Mouse (Mus musculus): ENCODE measurements around the gene Pak3. TPM values are rescaled to one million over a fixed set of nuclear protein-coding genes. Genes with fewer than 3 reads are reported as not detected.

Gene Pak3
- polyA plus RNA-seq, 1 experiment from 2014 or later, result 146 TPM

- 48% methylated on average over 2 of the region's 2 CpGs for whole genome bisulfite sequencing
- H3K4me2 ChIP-seq (ENCODE audit: low read length), result no peak overlapping the region
- no peak for DNase-seq (ENCODE audit: low spot score)
- H3K4me3 ChIP-seq (ENCODE audit: low read depth, low read length), result no peak overlapping the region
- H3K9me3 ChIP-seq (replicated peaks; ENCODE audit: control insufficient read depth, low read length), result no peaks in the 10 kb centered on the region
- ATAC-seq, result no peak
- peaks cover 2% of the 10 kb centered on the region; the same call in 1 of the 2 replicates for H3K4me1 ChIP-seq (ENCODE audit: control insufficient read depth, insufficient read depth, low read length)
- H3K27ac ChIP-seq (ENCODE audit: low read depth, low read length), result no peak overlapping the region
- H3K9ac ChIP-seq (ENCODE audit: low read length), result no peak overlapping the region
- H3K36me3 ChIP-seq (ENCODE audit: control insufficient read depth, insufficient read depth, low read length), result no peaks in the 10 kb centered on the region
- no peaks in the 10 kb centered on the region for H3K27me3 ChIP-seq (replicated peaks; ENCODE audit: control insufficient read depth, insufficient read depth, low read length)
Observed at GRCm38 (mm10) chrX:143643936-143644335, 125.5 kb downstream of the Pak3 start.

DNA sequence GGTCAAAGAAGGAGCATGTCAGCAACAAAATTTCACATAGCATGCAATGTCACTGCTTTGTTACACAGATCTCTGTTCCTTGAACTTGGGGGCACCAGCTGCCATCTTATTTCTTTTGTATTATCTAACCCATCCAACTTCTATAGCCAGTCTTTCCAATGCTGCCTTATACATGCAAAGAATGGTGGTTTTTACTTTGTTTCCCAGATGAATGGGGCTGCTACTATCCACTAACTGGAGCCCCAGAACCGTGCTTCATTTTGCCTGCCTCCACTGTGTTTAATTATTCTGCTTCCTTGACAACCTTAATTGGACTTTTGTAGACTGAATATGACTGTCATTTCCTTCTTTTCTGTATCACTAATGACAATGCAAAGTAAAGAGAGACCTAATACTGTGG is 126.4 kb downstream of the Pak3 start:
- no peaks in the 10 kb centered on the region for H3K9me3 ChIP-seq (replicated peaks; ENCODE audit: control insufficient read depth, low read length)
- DNase-seq (ENCODE audit: low spot score), result no peak
- 20% methylated on average over 1 of the region's 1 CpGs for WGBS
- H3K4me2 ChIP-seq (ENCODE audit: low read length), result no peak overlapping the region
- H3K4me1 ChIP-seq (ENCODE audit: control insufficient read depth, insufficient read depth, low read length), result peaks cover 2% of the 10 kb centered on the region; the same call in 1 of the 2 replicates
- no peak overlapping the region for H3K4me3 ChIP-seq (ENCODE audit: low read depth, low read length)
- no peak overlapping the region for H3K27ac ChIP-seq (ENCODE audit: low read depth, low read length)
- no peak overlapping the region for H3K9ac ChIP-seq (ENCODE audit: low read length)
- peak; percentile 63 for ATAC-seq
- no peaks in the 10 kb centered on the region for H3K36me3 ChIP-seq (ENCODE audit: control insufficient read depth, insufficient read depth, low read length)
- H3K27me3 ChIP-seq (replicated peaks; ENCODE audit: control insufficient read depth, insufficient read depth, low read length), result no peaks in the 10 kb centered on the region

DNA sequence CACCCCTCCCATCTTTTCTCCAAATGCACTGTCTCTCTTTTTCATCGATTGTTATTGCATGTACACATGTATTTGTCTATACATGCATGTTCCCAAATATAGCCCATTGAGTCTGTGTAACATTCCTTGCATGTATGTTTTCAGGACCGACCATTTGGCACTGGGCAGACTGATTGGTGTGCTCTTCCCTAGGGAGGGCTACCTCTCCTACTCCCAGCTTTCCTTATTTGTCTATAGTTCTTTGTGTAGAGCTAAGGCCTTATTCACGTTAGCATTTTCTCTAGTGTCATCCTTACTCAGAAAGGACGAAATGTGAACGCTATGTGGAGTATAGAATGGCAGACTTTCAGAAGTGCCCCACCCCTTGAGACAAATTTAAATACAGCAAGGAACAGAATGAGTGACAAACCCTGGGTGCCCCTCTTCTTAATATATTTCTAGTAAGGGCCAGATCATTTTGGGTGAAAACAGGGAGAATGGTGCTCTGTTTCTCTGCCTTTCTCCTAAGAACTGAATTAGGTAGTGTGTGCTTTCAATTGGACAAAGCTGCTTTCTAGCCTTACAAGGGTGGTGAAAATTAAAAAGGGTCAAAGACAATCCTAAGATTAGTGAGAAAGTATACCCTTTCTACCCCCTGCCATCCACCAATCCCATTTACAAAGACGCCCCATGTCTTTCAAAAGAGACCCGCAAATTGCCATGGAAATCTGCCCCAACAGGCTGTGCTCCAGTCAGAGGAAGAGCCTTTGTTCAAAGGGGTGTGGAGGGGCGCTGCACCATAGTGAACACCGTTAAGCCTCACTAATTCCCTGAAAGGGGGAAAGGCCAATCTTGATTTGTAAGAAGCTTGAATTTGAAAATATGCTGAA is 136.2 kb downstream of the Pak3 start:
- H3K27ac ChIP-seq (ENCODE audit: low read depth, low read length), result peak overlapping the region; percentile 75
- H3K27me3 ChIP-seq (replicated peaks; ENCODE audit: control insufficient read depth, insufficient read depth, low read length), result no peaks in the 10 kb centered on the region; the same call in 1 of the 2 replicates
- no peak overlapping the region for H3K4me3 ChIP-seq (ENCODE audit: low read depth, low read length)
- no peaks in the 10 kb centered on the region for H3K4me1 ChIP-seq (ENCODE audit: control insufficient read depth, insufficient read depth, low read length)
- WGBS, result 25% methylated on average over 9 of the region's 9 CpGs
- H3K9me3 ChIP-seq (replicated peaks; ENCODE audit: control insufficient read depth, low read length), result no peaks in the 10 kb centered on the region
- H3K9ac ChIP-seq (ENCODE audit: low read length), result no peak overlapping the region
- peak; percentile 92 for ATAC-seq
- no peaks in the 10 kb centered on the region for H3K36me3 ChIP-seq (ENCODE audit: control insufficient read depth, insufficient read depth, low read length)
- peak; percentile 80 for DNase-seq (ENCODE audit: low spot score)
- H3K4me2 ChIP-seq (ENCODE audit: low read length), result no peak overlapping the region

GRCm38 (mm10) chrX:143655177-143655492 is 136.7 kb downstream of the Pak3 start:
- no peaks in the 10 kb centered on the region for H3K4me1 ChIP-seq (ENCODE audit: control insufficient read depth, insufficient read depth, low read length)
- 25% methylated on average over 3 of the region's 3 CpGs for WGBS
- H3K27ac ChIP-seq (ENCODE audit: low read depth, low read length), result peak overlapping the region; percentile 75
- peak; percentile 87 for ATAC-seq
- H3K27me3 ChIP-seq (replicated peaks; ENCODE audit: control insufficient read depth, insufficient read depth, low read length), result no peaks in the 10 kb centered on the region; the same call in 1 of the 2 replicates
- H3K4me3 ChIP-seq (ENCODE audit: low read depth, low read length), result no peak overlapping the region
- no peaks in the 10 kb centered on the region for H3K9me3 ChIP-seq (replicated peaks; ENCODE audit: control insufficient read depth, low read length)
- no peak overlapping the region for H3K4me2 ChIP-seq (ENCODE audit: low read length)
- no peaks in the 10 kb centered on the region for H3K36me3 ChIP-seq (ENCODE audit: control insufficient read depth, insufficient read depth, low read length)
- no peak overlapping the region for H3K9ac ChIP-seq (ENCODE audit: low read length)
- DNase-seq (ENCODE audit: low spot score), result no peak

DNA sequence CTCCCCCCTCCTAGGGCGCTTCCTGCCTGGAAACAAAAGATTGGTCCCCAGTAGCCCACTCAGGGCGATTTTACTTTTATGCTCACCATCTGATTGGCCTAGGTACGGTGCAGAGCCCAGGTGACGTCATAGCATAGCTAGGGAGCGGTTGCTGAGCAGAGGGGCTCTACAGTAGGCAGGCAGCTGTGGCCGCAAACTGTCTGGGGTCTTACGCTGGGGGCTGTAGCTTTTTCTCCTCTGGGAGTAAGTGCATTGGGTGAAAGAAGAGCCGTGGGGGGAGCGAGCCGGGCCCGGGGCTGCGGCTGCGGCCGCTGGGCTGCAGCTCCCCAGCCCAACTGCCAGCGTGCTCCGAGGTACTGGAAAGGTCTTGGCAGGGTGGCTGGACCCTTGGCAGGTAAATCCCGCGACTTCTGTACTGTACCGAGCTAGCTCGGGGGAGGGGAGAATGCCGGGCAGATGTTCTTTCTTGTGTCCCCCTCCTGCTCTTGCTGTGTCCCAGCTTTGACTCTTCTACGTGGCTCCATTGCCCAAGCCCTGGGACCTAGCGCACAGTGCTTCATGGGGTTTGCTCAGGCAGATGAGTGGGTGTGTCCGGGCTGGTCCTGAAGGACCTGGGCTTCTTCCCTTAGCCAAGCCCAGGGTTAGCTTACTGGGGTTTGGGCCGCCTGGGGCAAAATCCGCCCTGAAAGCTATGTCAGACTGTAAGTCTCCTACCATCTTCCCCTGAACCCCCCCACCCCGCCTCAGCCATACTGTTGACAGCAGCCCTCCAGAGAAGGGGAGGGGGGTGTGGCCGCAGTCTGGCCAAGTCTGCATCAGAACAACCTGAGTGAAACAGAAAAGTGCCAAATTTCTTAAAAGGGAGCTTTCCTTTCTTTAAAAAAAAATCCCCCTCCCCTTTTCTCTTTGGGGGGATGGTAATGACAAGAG is 146.1 kb downstream of the Pak3 start:
- Histone ChIP-seq H3K4me1 (ENCODE audit: control insufficient read depth, insufficient read depth, low read length) (no peaks in the 10 kb centered on the region), H3K36me3 (ENCODE audit: control insufficient read depth, insufficient read depth, low read length) (no peaks in the 10 kb centered on the region), H3K27ac (ENCODE audit: low read depth, low read length) (peak overlapping the region; percentile 63), H3K4me2 (ENCODE audit: low read length) (peak overlapping the region; percentile 53), H3K4me3 (ENCODE audit: low read depth, low read length) (peak overlapping the region; percentile 51), H3K9ac (ENCODE audit: low read length) (peak overlapping the region; percentile 74), H3K9me3 (replicated peaks; ENCODE audit: control insufficient read depth, low read length) (no peaks in the 10 kb centered on the region), H3K27me3 (replicated peaks; ENCODE audit: control insufficient read depth, insufficient read depth, low read length) (no peaks in the 10 kb centered on the region)
- ATAC-seq, result peak; percentile 99
- 27% methylated on average over 28 of the region's 28 CpGs for WGBS
- peak; percentile 92 for DNase-seq (ENCODE audit: low spot score)

DNA sequence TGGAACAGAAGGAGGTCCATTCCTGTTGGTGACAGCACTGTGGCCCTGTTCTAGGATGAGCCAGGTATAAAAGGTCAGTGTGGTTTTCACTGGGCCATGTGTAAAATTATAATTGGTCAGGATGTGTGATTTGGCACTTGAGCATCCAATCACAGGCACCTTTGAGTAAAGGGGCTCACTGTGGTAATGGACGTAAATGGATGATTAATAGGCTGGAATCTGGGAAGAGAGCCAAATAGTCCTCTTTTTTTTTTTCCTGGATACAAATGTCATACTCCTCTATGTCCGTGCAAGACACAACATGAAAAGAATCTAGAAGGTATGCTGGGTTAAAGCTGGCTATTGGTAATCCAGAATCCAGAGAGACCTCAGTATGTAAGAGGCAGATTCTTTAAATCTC is 147.4 kb downstream of the Pak3 start:
- DNase-seq (ENCODE audit: low spot score) (peak; percentile 30), ATAC-seq (no peak)
- H3K9ac ChIP-seq (ENCODE audit: low read length), result 0 out of 2 replicates have a peak overlapping the region, but pooled peaks have one; percentile 74
- H3K9me3 ChIP-seq (replicated peaks; ENCODE audit: control insufficient read depth, low read length), result no peaks in the 10 kb centered on the region
- WGBS, result 21% methylated on average over 2 of the region's 2 CpGs
- H3K27me3 ChIP-seq (replicated peaks; ENCODE audit: control insufficient read depth, insufficient read depth, low read length), result no peaks in the 10 kb centered on the region
- H3K27ac ChIP-seq (ENCODE audit: low read depth, low read length), result no peak overlapping the region
- peak overlapping the region; percentile 51 for H3K4me3 ChIP-seq (ENCODE audit: low read depth, low read length)
- no peaks in the 10 kb centered on the region for H3K36me3 ChIP-seq (ENCODE audit: control insufficient read depth, insufficient read depth, low read length)
- no peaks in the 10 kb centered on the region for H3K4me1 ChIP-seq (ENCODE audit: control insufficient read depth, insufficient read depth, low read length)
- H3K4me2 ChIP-seq (ENCODE audit: low read length), result peak overlapping the region; percentile 53

- WGBS, result 33% methylated on average over 4 of the region's 4 CpGs
- H3K27me3 ChIP-seq (replicated peaks; ENCODE audit: control insufficient read depth, insufficient read depth, low read length), result no peaks in the 10 kb centered on the region
- no peak overlapping the region for H3K27ac ChIP-seq (ENCODE audit: low read depth, low read length)
- no peaks in the 10 kb centered on the region for H3K9me3 ChIP-seq (replicated peaks; ENCODE audit: control insufficient read depth, low read length)
- H3K9ac ChIP-seq (ENCODE audit: low read length), result no peak overlapping the region
- no peak overlapping the region for H3K4me3 ChIP-seq (ENCODE audit: low read depth, low read length)
- peak; percentile 45 for DNase-seq (ENCODE audit: low spot score)
- no peaks in the 10 kb centered on the region for H3K4me1 ChIP-seq (ENCODE audit: control insufficient read depth, insufficient read depth, low read length)
- no peaks in the 10 kb centered on the region for H3K36me3 ChIP-seq (ENCODE audit: control insufficient read depth, insufficient read depth, low read length)
- peak overlapping the region; percentile 53 for H3K4me2 ChIP-seq (ENCODE audit: low read length)
- no peak for ATAC-seq
Observed at GRCm38 (mm10) chrX:143666991-143667390, 148.6 kb downstream of the Pak3 start.

- Histone ChIP-seq H3K9ac (ENCODE audit: low read length) (no peak overlapping the region), H3K36me3 (ENCODE audit: control insufficient read depth, insufficient read depth, low read length) (no peaks in the 10 kb centered on the region), H3K4me3 (ENCODE audit: low read depth, low read length) (no peak overlapping the region), H3K9me3 (replicated peaks; ENCODE audit: control insufficient read depth, low read length) (no peaks in the 10 kb centered on the region), H3K4me2 (ENCODE audit: low read length) (peak overlapping the region; percentile 53; the same call in 1 of the 2 replicates), H3K27me3 (replicated peaks; ENCODE audit: control insufficient read depth, insufficient read depth, low read length) (no peaks in the 10 kb centered on the region), H3K4me1 (ENCODE audit: control insufficient read depth, insufficient read depth, low read length) (no peaks in the 10 kb centered on the region), H3K27ac (ENCODE audit: low read depth, low read length) (no peak overlapping the region)
- DNase-seq (ENCODE audit: low spot score), result peak; percentile 85
- 42% methylated on average over 3 of the region's 3 CpGs for WGBS
- ATAC-seq, result 0 out of 2 replicates have a peak, but pooled peaks have one; percentile 18
Observed at GRCm38 (mm10) chrX:143668242-143668641, 149.9 kb downstream of the Pak3 start.
